23 mouse cellular contexts compared by ENCODE assay signal in genomic region chr19:59513181-59513580, GRCm38 (mm10). TPM values are rescaled to one million over a fixed set of nuclear protein-coding genes. Genes with fewer than 3 reads are reported as not detected.
A peak's percentile ranks its signal among the peaks of the same experiment; 100 is the strongest.
DNase-seq lines count a peak whose midpoint lies in the region; ATAC-seq and TF ChIP-seq lines count a peak whose summit lies in the region.
"Had no signal": no experiment of that assay in that cellular context is flagged by ENCODE, and none has a peak within 500 bp of the region (broad histone marks: within the 10 kb centered on the region; RNA-seq: fewer than 3 reads in every experiment).

No protein-coding gene starts in this region.

- peak; percentile 9 for DNase-seq in kidney, adult 11 months
- DNase-seq in kidney, postnatal 4 days = no peak
- peak; percentile 8 to 59 for DNase-seq in kidney, adult 8-10 months
- DNase-seq in kidney, postnatal 0 days (ENCODE audit: low spot score) = no peak
- DNase-seq: adrenal gland, adult 2 months; adrenal gland, postnatal 10 days; adrenal gland, postnatal 25 days; cerebellum, adult 11 months; cerebellum, adult 18-20 months; cerebellum, adult 8-10 months; cerebellum, adult 9-11 months; cerebellum, postnatal 14 days; cerebellum, postnatal 36 days; embryo, embryonic 11 days had no signal

- TF ChIP-seq CTCF in kidney, postnatal 0 days (IDR thresholded peaks at IDR 0.05; ENCODE audit: low read depth) = no peak

- no peaks in the 10 kb centered on the region for H3K36me3 ChIP-seq in kidney, embryonic 16.5 days (ENCODE audit: insufficient read depth, low read length)
- no peaks in the 10 kb centered on the region for H3K36me3 ChIP-seq in kidney, postnatal 0 days (ENCODE audit: insufficient read depth, low read length)
- no peaks in the 10 kb centered on the region for H3K36me3 ChIP-seq in kidney, embryonic 15.5 days
- H3K36me3 ChIP-seq: embryonic facial prominence, embryonic 13.5 days; embryonic facial prominence, embryonic 15.5 days; forebrain, embryonic 10.5 days; forebrain, embryonic 12.5 days had no signal

- no peak overlapping the region for H3K4me2 ChIP-seq in kidney, embryonic 16.5 days (replicated peaks; ENCODE audit: low read depth, low read length)
- H3K4me2 ChIP-seq in kidney, postnatal 0 days (ENCODE audit: low read length) = no peak overlapping the region
- no peak overlapping the region for H3K4me2 ChIP-seq in kidney, embryonic 15.5 days
- H3K4me2 ChIP-seq: embryonic facial prominence, embryonic 13.5 days; embryonic facial prominence, embryonic 15.5 days; forebrain, embryonic 12.5 days had no signal

- H3K9me3 ChIP-seq in kidney, embryonic 16.5 days (ENCODE audit: low read length) = no peaks in the 10 kb centered on the region
- H3K9me3 ChIP-seq in kidney, postnatal 0 days (replicated peaks; ENCODE audit: low read length) = no peaks in the 10 kb centered on the region
- no peaks in the 10 kb centered on the region for H3K9me3 ChIP-seq in kidney, embryonic 15.5 days (replicated peaks)
- H3K9me3 ChIP-seq: embryonic facial prominence, embryonic 13.5 days; embryonic facial prominence, embryonic 15.5 days; forebrain, embryonic 10.5 days; forebrain, embryonic 12.5 days had no signal

- no peaks in the 10 kb centered on the region for H3K4me1 ChIP-seq in kidney, embryonic 16.5 days (ENCODE audit: insufficient read depth, low read length)
- no peaks in the 10 kb centered on the region for H3K4me1 ChIP-seq in kidney, postnatal 0 days (replicated peaks; ENCODE audit: insufficient read depth, low read length)
- H3K4me1 ChIP-seq in kidney, embryonic 15.5 days = no peaks in the 10 kb centered on the region
- H3K4me1 ChIP-seq: embryonic facial prominence, embryonic 13.5 days; embryonic facial prominence, embryonic 15.5 days; forebrain, embryonic 12.5 days had no signal

- H3K27ac ChIP-seq in kidney, embryonic 16.5 days (ENCODE audit: low read length) = no peak overlapping the region
- H3K27ac ChIP-seq in kidney, postnatal 0 days = no peak overlapping the region
- H3K27ac ChIP-seq in kidney, embryonic 15.5 days = no peak overlapping the region
- H3K27ac ChIP-seq: embryonic facial prominence, embryonic 13.5 days; embryonic facial prominence, embryonic 15.5 days; forebrain, embryonic 10.5 days; forebrain, embryonic 12.5 days had no signal

- H3K27me3 ChIP-seq in kidney, embryonic 16.5 days (ENCODE audit: insufficient read depth, low read length) = no peaks in the 10 kb centered on the region
- H3K27me3 ChIP-seq in kidney, postnatal 0 days (ENCODE audit: insufficient read depth, low read length) = no peaks in the 10 kb centered on the region
- no peaks in the 10 kb centered on the region for H3K27me3 ChIP-seq in kidney, embryonic 15.5 days
- H3K27me3 ChIP-seq: embryonic facial prominence, embryonic 13.5 days; embryonic facial prominence, embryonic 15.5 days had no signal

- ATAC-seq in kidney, embryonic 16.5 days (ENCODE audit: low FRiP score, low TSS enrichment) = no peak
- ATAC-seq in kidney, postnatal 0 days (replicated peaks; ENCODE audit: low FRiP score, low read depth) = 0 out of 2 replicates have a peak, but pooled peaks have one; percentile 25
- no peak for ATAC-seq in kidney, embryonic 15.5 days (replicated peaks; ENCODE audit: low FRiP score)
- ATAC-seq: forebrain, embryonic 14.5 days had no signal

- WGBS in kidney, embryonic 16.5 days = 70% methylated on average over 3 of the region's 3 CpGs
- 56% methylated on average over 3 of the region's 3 CpGs for WGBS in kidney, postnatal 0 days
- WGBS in kidney, embryonic 15.5 days = 73% methylated on average over 3 of the region's 3 CpGs

- no peak overlapping the region for H3K4me3 ChIP-seq in kidney, embryonic 16.5 days (ENCODE audit: low read length)
- no peak overlapping the region for H3K4me3 ChIP-seq in kidney, postnatal 0 days (replicated peaks; ENCODE audit: low read depth, low read length)
- H3K4me3 ChIP-seq in kidney, embryonic 15.5 days (replicated peaks) = no peak overlapping the region
- H3K4me3 ChIP-seq: embryonic facial prominence, embryonic 13.5 days; embryonic facial prominence, embryonic 15.5 days; erythroblast, embryonic 14.5 days; forebrain, embryonic 10.5 days; forebrain, embryonic 12.5 days had no signal

- H3K9ac ChIP-seq in kidney, embryonic 16.5 days (replicated peaks; ENCODE audit: low read length) = no peak overlapping the region
- H3K9ac ChIP-seq in kidney, postnatal 0 days (ENCODE audit: low read depth, low read length) = no peak overlapping the region
- H3K9ac ChIP-seq in kidney, embryonic 15.5 days = no peak overlapping the region
- H3K9ac ChIP-seq: embryonic facial prominence, embryonic 13.5 days; embryonic facial prominence, embryonic 15.5 days; forebrain, embryonic 12.5 days had no signal

RNA-seq across cellular contexts. Expression of gene Emx2, which starts 55.0 kb away (rescaled TPM):
- 29.7 and 38.1 TPM in 2 replicates for polyA plus RNA-seq in kidney, embryonic 16.5 days (2015; fragmentation: Nextera tagmentation; extraction: Ambion mirVana)
- polyA plus RNA-seq in kidney, postnatal 0 days (2015; fragmentation: Nextera tagmentation; extraction: Ambion mirVana) = 24.2 and 25.4 TPM in 2 replicates
- 38.8 TPM in 2 replicates for polyA plus RNA-seq in kidney, embryonic 15.5 days (2015; fragmentation: Nextera tagmentation; extraction: Ambion mirVana)
- polyA plus RNA-seq: C2C12; erythroblast, embryonic 14.5 days had no signal

Comparison
In these comparisons a context has a peak if more than half of its experiments do, and no peak if none do; other contexts are left out.
1. DNase-seq: peak in kidney, adult 11 months (single experiment) and kidney, adult 8-10 months (2 of 2); none in kidney, postnatal 4 days (0 of 2) and kidney, postnatal 0 days (single experiment).